Mouse (Mus musculus) hindbrain, embryonic 15.5 days (tissue): ENCODE measurements at regions not wholly inside any gene's neighbourhood (a gene's known extent, or its start where the extent isn't known, plus 50 kb on each side); places are given as distances from the start of the nearest gene placed in this dataset.

Source experiments
- ATAC-seq: fragments of 200-750 bp; cut with Nextera tagmentation; 2 replicates; pipeline ENCODE4 v1.8.0; 2017; ENCODE audit warnings: low read depth, moderate number of reproducible peaks, moderate TSS enrichment; ENCODE audit not compliant: low FRiP score
- H3K27ac ChIP-seq: fragments of 300-500 bp; sonication (generic); replicated peaks from 2 replicates; pipeline ENCODE4 v1.5.1; 2015; ENCODE audit warnings: mild to moderate bottlenecking, inconsistent platforms
- H3K27me3 ChIP-seq: fragments of 300-500 bp; sonication (generic); 2 replicates; pipeline ENCODE4 v1.6.1; 2015; ENCODE audit warnings: control low read depth, inconsistent platforms
- H3K36me3 ChIP-seq: fragments of 300-500 bp; sonication (generic); 2 replicates; pipeline ENCODE4 v1.6.1; 2015; ENCODE audit warnings: control low read depth, inconsistent platforms
- H3K4me1 ChIP-seq: fragments of 300-500 bp; sonication (generic); replicated peaks from 2 replicates; pipeline ENCODE4 v1.6.1; 2015; ENCODE audit warnings: control low read depth, inconsistent platforms
- H3K4me2 ChIP-seq: fragments of 300-500 bp; sonication (generic); 2 replicates; pipeline ENCODE4 v1.6.1; 2015; ENCODE audit warnings: moderate library complexity, mild to moderate bottlenecking, inconsistent platforms
- H3K4me3 ChIP-seq: fragments of 300-500 bp; sonication (generic); 2 replicates; pipeline ENCODE4 v1.5.1; 2015; ENCODE audit warnings: mild to moderate bottlenecking, inconsistent platforms
- H3K9ac ChIP-seq: fragments of 300-500 bp; sonication (generic); 2 replicates; pipeline ENCODE4 v1.6.1; 2015; ENCODE audit warnings: inconsistent platforms
- H3K9me3 ChIP-seq: fragments of 300-500 bp; sonication (generic); 2 replicates; pipeline ENCODE4 v1.6.1; 2016; ENCODE audit warnings: control low read depth, inconsistent platforms
- WGBS: fragments of 180-500 bp; shearing (Covaris S2); methylation state at CpG from one replicate; pipeline ENCODE4 v1.1.7; 2015; 5-methylcytosine and 5-hydroxymethylcytosine counted together

- Histone ChIP-seq H3K4me2 (no peak overlapping the region), H3K9me3 (no peaks in the 10 kb centered on the region), H3K9ac (no peak overlapping the region), H3K4me3 (no peak overlapping the region), H3K27me3 (no peaks in the 10 kb centered on the region), H3K27ac (no peak overlapping the region), H3K4me1 (no peaks in the 10 kb centered on the region), H3K36me3 (no peaks in the 10 kb centered on the region)
- no peak for ATAC-seq
- WGBS = 68% methylated on average over 3 of the region's 3 CpGs
Measured at GRCm38 (mm10) chr1:144309901-144310300, 60.9 kb upstream of the Rgs1 start.

DNA sequence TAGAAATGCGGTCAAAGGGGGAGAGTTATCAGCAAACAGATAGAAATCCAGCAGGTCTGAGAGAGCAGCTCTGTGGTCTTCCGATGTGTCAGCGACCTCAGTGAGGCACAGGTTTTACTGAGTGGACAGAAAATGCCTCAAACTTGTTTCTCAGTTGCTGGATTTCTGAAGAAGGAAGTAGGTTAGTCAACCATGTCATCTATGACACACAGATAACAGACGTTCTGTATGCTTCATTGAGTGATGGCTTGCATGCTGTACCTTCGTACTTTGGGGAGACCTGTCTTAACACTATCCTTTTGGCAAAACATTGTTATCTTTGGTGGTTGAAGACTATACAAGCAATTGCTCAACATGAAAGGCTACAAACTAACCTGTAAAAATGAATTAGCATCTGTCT lies 59.3 kb upstream of the Rgs1 start:
- H3K4me3 ChIP-seq = no peak overlapping the region
- H3K36me3 ChIP-seq = no peaks in the 10 kb centered on the region
- H3K27me3 ChIP-seq = no peaks in the 10 kb centered on the region
- no peak overlapping the region for H3K4me2 ChIP-seq
- H3K4me1 ChIP-seq = no peaks in the 10 kb centered on the region
- H3K9ac ChIP-seq = no peak overlapping the region
- ATAC-seq = no peak
- H3K9me3 ChIP-seq = no peaks in the 10 kb centered on the region
- H3K27ac ChIP-seq = no peak overlapping the region
- 91% methylated on average over 5 of the region's 5 CpGs for WGBS

- no peak for ATAC-seq
- no peak overlapping the region for H3K27ac ChIP-seq
- WGBS = 96% methylated on average over 2 of the region's 2 CpGs
Measured at GRCm38 (mm10) chr1:144307854-144308285, 58.8 kb upstream of the Rgs1 start.

DNA sequence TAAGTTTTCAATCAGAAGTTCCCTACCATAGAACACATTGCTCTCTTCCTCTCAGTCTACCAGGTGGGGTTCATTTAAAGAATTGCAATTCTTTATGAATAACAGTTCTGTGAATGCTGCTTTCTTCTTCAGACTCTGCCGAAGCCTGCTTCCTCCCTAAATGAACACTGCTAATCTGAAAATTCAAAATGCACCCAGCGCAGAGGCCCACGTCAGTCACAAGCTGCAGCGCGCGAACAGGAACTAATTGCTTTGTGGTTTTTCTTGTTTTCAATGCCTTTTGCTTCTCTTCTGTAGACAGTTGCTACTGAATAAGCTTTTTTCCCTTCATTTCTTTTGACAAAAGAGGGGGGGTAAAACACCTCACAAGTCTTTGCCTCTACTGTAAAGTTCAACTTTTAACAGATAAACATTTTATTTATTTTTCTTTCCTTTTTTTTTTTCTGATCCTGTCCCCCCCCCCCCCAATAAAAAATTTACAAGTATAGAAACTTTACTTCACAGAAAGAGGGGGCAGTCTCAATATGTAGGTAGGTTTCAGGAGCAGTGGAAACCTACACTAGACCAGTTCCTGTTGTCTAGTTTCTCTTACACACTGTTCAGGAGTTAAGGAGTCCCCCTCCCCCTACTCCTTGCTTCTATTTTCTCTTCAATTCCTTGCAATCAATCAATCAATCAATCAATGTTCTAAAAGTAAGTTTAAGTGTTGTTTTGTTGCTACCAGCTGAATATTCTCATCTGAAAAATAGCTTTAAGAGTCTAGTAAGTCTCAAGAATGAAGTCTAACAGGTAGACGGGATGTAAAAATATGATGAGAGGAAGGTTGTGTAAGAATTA lies 58.2 kb upstream of the Rgs1 start:
- Histone ChIP-seq H3K4me3 (no peak overlapping the region), H3K4me1 (no peaks in the 10 kb centered on the region), H3K27ac (no peak overlapping the region), H3K4me2 (no peak overlapping the region), H3K9me3 (no peaks in the 10 kb centered on the region), H3K9ac (no peak overlapping the region), H3K36me3 (no peaks in the 10 kb centered on the region), H3K27me3 (no peaks in the 10 kb centered on the region)
- WGBS = 69% methylated on average over 7 of the region's 7 CpGs
- no peak for ATAC-seq

More at GRCm38 (mm10) chr1:144307854-144308285, 58.8 kb upstream of the Rgs1 start:
- H3K27me3 ChIP-seq = no peaks in the 10 kb centered on the region
- H3K4me2 ChIP-seq = no peak overlapping the region
- H3K4me1 ChIP-seq = no peaks in the 10 kb centered on the region
- H3K9me3 ChIP-seq = no peaks in the 10 kb centered on the region
- H3K36me3 ChIP-seq = no peaks in the 10 kb centered on the region
- no peak overlapping the region for H3K4me3 ChIP-seq
- no peak overlapping the region for H3K9ac ChIP-seq

- WGBS = 77% methylated on average over 2 of the region's 2 CpGs
- Histone ChIP-seq H3K36me3 (no peaks in the 10 kb centered on the region), H3K27me3 (no peaks in the 10 kb centered on the region), H3K27ac (no peak overlapping the region), H3K4me2 (no peak overlapping the region), H3K4me1 (no peaks in the 10 kb centered on the region), H3K9ac (no peak overlapping the region), H3K4me3 (no peak overlapping the region), H3K9me3 (no peaks in the 10 kb centered on the region)
- no peak for ATAC-seq
Measured at GRCm38 (mm10) chr1:144306284-144306683, 57.2 kb upstream of the Rgs1 start.

- Histone ChIP-seq H3K9ac (no peak overlapping the region), H3K4me2 (no peak overlapping the region), H3K27ac (no peak overlapping the region), H3K4me3 (no peak overlapping the region), H3K4me1 (no peaks in the 10 kb centered on the region), H3K9me3 (no peaks in the 10 kb centered on the region), H3K27me3 (no peaks in the 10 kb centered on the region), H3K36me3 (no peaks in the 10 kb centered on the region)
- 91% methylated on average over 2 of the region's 2 CpGs for WGBS
- no peak for ATAC-seq
Measured at GRCm38 (mm10) chr1:144300670-144301069, 51.6 kb upstream of the Rgs1 start.
